Mouse (Mus musculus) left cerebral cortex, adult 11 months (tissue): Measurements from ENCODE around the gene Fchsd2.

Experiments used
- DNase-seq: peaks from one replicate; pipeline ENCODE4 v3.0.0; 2022; ENCODE audit warnings: low spot score

Gene Fchsd2

DNA sequence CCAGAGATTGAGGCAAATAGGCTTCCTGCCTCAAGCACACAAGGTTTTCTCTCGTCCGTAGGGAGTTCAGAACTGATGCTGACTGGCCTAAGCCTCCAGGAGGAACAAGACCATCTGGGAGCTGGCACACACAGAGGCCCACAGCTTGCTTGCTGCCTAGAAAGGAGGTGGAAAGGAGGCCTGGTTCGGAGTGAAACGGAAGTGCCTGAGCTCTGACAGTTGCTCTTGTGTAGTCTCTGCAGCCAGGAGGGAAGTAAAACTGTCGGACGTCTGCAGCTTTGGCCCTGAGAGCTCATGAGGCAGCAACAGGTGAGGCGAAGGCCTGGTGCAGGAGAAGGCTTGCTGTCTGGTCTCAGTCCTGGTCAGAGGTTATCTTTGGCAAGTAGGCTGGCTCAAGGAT, at the start of gene Fchsd2:
TSS of gene Fchsd2 (plus strand) at position 246 of the 400 bp plus-strand sequence.
- no peak for DNase-seq

DNA sequence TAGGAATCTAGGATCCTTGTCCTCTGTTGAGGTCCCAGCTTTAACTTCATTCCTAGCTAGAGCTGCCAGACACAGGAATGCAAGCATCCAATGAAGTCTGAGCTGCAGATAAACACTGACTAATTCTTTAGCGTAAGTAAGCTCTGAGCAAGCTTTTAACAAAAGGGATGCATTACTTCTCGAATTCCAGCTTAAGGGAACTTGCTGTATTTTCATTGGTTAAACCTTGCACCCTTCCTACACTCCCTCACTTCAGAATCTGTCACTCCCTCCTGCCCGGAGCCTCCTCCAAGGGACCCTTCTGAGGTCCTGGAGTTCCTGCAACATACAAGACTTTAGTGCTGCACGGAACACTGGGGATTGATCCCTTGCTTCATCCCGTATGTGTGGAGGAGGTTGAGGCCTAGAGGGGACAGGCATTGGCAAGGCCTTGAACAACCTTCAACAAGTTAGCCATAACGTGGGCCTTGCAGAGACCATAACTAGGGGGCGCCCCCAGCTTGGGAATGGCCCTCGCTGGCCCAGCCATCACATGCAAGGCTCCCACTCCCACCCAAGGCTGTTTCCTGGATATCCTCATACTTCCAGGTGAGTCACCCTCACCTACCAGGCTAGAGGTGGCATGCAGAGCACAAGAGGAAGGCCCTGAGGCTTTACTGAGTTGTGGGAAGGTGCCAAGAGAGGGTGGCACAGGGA, 48.7 kb upstream of the Fchsd2 start:
- no peak for DNase-seq

DNA sequence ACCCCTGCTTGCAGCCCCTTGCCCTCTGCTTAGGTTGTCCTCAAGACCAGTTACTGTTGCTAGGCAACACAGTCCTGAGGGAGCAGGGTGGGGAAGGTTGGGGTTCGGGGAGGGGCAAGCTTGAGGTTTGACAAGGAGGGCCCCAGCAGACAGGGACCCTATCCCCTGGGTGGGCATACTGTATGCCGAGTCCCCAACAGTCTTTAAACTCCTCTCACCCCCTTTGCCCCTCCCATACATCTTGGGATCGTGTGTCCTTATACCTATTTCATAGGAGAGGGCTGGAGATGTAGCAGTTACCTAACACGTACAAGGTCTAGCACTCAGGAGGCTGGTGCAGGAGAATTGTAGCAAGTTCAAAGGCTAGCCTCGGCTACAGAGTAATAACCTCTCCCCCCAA, 44.4 kb upstream of the Fchsd2 start:
- no peak for DNase-seq

DNA sequence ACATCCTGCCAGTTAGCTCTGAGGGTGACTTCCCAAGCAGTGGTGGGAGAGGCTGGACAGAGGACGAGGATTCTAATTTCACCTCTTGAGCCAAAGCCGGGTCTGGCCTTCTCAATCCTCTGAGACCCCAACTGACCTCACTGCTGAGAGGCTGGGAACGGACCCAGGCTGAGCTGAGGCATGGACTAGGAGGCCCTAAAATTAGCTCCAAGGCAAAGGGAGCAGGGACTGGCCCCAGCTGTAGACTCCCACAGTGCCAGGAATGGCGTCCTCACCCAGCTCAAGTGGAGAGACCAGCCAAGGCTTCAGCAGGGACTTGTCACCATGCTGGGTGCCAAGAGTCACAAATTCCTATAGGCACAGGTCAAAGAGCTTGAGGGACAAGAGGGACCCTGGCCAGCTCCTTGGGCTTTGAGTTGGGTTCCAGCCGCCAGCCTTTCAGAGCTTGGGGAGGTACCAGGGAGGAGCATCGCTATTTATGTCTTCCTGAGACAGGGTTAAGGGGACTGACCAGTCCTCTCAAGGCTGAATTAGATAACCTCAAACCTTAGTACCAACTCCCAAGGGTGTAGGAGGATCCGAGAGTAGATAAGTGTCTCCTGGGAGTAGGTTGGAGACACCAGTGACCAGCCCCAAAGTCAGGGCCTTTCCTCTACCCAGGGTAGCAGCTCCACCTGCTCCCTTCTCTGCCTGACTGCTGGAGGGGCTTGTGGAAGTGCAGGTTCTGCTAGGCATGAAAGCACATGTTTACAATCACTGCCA, 43.2 kb upstream of the Fchsd2 start:
- no peak for DNase-seq

DNA sequence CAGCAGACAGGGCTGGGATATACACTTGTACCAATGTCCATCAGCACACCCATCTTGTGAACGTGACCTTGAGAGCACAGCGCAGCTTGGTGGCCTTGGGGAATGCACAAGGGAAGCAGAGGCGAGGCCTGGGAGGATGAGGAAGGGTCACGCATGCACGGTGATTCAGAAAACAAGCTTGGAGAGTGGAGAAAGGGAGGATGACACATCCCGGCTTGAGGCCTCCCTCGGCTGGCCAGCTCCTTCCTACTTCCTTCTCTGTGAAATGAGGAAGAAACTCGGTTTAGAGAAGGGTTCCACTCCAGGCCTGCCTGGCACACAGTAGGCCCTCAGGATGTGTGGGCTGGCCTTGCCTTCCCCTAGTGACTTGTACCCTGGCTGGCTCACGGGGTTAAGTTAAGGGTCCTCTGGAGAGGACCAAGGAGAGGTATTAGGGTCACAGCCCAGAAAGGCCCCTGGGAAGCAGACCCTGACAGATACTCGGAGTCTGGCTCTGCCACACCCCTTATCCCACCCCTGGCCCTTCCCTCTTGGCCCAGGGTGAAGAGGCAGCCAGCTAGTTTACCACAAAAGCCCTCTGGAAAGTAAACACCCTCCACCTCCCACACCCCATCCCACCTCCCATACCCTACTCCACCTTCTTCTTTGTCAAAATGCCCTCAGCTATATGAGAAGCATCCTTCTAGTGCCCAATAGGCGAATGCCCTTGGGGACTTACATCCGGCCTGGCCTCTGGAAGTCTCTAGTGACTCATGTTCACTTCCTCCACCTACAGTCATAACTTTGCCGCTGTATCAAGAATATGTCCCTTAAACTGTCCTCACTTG, 41.7 kb upstream of the Fchsd2 start:
- DNase-seq, result no peak

DNA sequence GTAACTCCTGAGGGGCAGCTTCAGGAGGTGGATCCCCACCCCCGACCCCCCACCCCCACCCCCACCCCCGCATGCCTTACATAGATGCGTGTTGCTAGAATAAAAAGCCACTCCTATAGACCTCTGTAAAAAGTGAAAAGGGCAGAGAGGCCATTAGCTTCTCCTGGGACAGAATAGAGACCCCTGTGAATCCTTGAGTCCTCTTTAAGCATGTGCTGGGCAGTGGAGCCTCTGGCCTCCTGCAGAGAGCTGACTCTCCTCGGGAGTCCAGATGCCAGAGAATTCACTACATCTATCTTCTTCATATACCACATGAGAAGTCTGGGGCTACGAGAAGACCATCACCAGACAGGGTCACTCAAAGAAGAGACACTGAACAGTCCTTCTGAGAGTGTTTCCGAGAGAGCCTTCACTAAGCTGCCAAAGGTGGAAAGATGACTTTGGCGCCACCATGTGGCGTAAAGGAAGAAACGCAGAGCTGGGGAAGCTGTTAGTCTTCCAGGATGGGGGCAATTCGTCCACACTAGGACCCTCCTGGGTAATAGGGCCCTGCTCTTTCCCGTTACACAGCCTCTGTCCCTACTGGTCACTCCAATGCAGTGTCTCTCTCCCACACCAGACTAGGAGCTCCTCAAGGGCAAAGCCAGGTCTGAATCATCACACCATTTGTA, 41.0 kb upstream of the Fchsd2 start:
- DNase-seq, result no peak

DNA sequence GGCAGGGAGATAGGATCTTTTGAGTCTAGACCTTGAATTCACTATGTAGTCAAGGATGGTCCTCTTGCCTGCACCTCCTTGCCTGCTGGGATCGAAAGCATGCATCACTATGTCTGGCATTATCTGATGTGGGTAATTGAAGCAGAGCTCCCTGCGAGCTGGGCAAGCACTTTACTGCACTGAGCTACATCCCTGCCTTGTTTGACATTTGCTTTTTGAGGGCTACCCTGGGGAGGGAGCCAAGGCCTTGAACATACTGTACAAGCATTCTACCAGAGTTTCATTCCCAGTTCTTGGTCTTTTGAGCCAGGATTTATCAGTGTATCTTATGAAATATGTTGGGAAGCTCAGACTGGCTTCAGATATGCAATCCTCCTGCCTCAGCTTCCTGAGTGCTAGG, 39.5 kb upstream of the Fchsd2 start:
- DNase-seq, result no peak

DNA sequence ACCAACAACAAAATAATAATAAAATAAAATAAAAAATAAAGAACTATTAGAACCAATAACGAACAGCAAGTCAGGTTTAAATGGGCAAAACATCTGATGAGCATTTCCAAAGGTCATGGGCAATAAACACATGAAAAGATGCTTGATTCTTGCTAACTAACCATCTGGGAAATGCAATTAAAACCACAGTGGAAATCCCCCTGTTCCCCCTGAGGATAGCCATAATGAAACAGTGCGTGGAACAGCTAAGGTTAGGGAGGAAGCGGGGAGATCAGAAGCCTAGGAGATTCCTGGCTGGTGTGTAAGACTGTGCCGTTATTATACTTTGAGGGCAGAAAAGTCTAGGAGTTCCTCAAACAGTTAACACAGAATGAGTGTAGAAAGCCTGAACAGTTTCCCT, 35.4 kb upstream of the Fchsd2 start:
- no peak for DNase-seq

DNA sequence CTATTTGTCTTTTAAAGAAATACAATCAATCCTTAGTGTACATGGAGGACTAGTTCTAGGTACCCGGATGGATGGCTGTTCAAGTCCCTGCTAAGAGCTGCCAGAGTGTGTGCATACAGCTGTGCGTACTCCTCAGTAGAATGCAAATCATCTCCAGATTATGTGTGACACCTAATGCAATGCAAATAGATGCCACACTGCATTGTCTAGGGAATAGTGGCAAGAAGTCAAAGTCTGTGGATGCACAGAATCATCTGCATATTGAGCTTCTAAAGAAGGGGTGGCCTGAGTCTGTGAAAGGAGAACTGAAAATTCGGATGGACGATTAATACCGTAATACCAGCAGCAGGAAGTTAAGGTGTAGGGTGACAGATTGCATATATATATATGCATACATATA, 33.5 kb upstream of the Fchsd2 start:
- no peak for DNase-seq

DNA sequence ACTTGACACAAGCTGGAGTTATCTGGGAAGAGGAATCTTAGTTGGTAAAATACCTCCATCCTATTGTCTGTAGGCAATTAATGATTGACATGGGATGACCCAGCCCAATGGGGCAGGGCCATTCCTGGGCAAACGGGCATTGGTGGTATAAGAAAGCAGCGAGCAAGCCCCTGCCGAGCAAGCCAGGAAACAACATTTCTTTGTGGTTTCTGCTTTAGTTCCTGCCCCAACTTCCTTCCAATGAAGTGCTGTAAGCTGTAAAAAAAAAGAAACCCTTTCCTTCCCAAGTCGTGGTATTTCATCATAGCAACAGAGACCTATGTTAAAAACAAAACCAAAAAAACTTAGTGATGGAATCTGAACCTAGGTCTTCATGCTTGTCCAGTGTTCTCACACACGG, 32.2 kb upstream of the Fchsd2 start:
- no peak for DNase-seq

DNA sequence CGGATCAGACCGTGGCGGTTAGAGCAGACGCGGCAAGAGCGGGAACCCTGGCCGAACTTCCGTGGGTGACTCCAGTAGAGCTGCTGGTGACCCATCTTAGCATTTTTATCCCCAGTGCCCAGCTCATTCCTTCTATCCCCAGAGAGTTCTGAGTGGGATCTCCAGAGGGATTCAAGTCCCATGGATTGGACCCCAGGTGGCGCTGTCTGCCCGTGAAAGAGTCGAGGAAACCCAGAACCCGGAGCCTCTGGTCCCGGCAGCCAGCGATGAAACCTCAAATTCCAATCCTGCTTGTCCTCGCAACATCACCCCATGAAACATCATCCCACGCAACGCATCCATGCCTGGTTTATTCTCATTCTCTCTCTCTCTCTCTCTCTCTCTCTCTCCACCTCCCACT, 31.3 kb upstream of the Fchsd2 start:
- DNase-seq, result peak; percentile 66

DNA sequence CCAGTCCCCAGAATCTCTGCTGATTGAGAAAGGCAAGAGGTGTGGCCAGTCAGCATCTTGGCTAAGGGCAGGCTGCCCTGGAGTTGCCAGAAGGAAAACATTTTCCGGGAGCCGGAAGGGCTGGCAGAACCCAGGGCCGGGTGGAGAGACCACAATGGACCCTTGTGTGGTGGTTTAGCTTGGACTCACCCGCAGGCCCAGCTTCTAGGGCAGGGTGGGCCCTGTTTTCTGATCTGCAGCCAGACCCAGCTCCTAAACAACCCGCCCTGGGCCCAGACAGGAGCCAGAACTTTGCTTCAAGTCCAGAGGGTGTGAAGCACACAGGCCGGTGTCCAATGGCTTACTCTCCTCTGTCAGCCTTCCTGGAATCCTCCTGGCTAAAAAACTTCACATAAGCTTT, 30.4 kb upstream of the Fchsd2 start:
- DNase-seq, result peak; percentile 47

DNA sequence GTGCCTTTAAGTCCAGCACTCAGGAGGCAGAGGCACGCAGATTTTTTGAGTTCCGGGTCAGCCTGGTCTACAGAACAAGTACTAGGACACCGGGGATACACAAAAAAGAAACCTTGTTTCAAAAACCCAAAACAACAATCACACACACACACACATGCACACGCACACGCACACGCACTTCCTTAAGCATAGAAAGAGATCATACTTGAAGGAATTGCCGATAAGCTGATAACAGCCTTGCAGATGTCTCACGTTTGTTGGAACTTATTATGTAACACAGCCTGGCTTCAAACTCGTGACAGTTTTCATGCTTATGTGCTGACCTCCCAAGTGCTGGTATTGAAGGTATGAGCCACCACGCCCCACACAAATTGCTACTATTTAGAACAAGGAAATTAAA, 29.1 kb upstream of the Fchsd2 start:
- no peak for DNase-seq

DNA sequence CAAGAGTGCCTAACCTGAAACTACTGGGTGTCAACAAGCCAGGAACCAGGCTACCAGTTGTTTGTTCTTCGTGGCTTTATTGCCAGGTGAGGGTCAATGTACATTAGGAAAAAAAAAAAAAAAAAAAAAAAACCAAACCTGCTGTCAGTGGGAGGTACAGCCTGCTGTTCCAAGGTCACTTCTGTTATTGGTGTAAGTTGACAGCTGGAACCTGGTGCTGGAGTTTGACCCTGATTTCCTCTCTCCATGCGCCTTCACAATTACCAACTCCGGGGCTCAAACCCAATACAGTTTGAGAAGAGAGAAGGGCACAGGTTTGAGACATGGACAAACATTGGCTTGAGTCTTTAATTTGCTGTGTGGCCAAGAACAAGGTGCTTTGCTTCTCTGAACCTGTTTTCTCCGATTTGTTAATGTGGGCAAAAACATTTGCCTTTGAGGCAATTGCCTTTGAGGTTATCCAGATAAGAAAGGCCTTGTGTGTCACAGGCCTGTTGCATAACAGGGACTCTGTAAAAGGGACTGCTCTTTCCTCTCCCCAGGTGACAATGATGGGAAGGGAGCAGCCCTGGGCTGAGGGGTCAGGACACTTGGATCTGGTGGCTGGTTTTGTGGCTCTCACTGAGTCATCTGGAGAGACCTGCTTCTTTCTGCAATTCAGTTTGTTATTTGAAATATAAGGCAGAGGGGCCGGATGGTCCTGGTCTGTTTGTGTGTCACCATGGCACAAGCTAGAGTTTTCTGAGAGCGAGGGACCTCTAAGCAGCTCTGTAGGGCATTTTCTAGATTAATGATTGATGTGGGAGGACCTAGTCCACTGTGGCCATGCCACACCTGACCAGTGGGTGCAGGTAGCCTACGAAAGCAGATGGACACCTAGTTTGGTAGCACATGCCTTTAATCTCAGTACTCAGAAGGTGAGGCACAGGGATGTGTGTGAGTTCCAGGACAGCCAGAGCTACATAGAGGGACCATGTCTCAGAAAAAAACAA, 27.7 kb upstream of the Fchsd2 start:
- no peak for DNase-seq

DNA sequence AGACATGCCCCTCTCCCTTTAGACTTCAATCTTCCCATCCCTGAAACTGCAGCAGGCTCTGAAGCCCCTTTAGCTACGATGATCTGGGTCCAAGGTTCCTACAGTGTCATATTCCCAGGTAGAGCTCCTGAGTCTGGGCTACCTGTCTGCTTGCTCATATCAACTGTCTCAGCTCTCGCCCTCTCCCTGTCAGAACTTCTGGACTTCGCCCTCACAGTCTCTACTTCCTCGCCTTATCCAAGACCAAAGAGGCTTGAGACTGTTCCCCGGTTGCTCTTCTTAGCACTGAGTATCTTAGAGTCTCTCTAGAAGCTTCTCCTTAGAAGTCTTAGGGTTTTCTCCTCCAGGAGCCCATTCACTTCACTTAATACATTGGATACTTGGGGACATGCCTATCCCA, 26.7 kb upstream of the Fchsd2 start:
- DNase-seq, result no peak

DNA sequence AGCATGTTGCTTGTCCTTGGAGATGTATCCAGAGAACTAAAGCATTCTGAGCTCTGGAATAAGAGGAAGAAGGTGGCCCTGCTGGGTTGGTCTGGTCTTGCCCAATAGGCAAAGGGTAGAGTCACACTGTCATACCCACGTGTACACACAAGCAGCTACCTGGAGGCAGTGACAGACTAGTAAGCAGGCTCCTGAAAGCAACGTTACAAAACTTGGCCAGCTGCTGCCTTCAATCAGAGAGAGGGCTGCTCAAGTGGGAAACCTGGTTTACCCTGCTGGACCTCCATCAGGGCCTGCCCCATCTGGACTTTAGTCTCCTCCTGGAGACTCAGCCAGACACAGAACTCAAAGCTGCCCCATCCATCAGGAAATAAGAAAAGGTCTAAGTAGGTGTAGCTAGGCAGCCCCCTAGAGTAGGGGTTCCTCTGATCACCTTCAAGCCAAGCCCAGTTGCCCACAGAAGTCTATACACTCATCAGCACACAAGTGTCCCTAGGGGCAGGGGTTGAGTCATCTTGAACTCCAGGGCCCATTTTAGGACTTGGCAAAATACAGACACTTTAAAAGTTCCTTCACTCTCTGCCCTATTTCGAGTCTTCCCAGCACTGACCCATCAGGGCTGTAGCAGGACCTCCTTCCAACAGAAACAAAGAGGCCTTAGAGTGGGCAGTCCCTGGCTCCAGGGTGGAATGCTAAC, 25.9 kb upstream of the Fchsd2 start:
- no peak for DNase-seq

DNA sequence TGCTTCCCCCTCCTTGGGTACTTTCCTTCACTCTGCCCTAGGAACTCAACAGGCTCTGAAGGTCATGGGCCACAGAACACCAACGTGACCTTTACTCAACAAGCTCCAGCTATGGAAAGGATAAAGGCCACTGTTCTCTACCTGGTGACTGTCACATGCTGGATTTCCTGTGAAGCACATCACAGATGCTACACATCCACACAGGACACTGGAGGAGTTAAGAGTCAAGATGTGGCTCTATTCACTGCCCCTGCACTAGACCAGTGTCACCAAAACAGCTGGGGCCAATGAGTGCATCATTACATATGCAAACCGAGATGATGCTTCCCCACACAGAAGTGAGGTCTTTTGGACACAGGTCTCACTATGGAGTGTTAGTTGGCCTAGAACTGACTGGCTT, 25.1 kb upstream of the Fchsd2 start:
- DNase-seq, result no peak

DNA sequence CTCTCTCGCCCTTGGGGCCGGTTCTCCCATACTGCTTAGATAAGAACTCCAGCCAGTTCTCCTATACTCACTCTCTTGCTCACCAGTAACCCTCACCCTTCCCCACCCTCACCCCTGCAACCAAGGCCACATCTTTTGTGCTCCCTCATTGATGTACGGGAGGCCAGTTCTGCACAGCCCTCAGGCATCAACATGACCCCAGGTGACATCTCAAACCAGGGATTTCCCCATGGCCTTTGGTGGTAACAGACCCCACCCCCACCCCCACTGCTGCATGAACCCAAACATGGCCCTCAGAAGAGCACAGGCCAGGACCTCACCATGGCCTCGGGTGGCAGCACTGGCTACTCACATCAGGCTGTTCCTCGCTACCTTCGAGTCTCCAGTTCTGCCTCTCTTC, 23.4 kb upstream of the Fchsd2 start:
- no peak for DNase-seq

DNA sequence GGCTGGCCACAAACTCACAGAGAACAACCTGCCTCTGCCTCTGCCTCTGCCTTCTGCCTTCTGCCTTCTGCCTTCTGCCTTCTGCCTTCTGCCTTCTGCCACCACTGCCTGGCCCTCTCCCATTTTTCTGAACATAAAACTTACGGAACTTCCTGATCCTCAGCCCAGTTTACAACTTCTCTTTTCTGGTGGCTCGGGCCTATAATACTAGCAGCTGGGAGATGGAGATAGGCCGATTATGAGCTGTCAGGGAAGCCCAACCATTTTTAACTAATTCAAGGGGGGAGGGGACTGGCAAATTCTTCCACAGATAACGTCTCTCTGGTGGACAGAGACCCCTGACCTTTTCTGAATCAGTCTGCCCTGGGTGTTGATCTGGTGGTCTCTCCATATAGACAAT, 22.3 kb upstream of the Fchsd2 start:
- DNase-seq, result no peak

DNA sequence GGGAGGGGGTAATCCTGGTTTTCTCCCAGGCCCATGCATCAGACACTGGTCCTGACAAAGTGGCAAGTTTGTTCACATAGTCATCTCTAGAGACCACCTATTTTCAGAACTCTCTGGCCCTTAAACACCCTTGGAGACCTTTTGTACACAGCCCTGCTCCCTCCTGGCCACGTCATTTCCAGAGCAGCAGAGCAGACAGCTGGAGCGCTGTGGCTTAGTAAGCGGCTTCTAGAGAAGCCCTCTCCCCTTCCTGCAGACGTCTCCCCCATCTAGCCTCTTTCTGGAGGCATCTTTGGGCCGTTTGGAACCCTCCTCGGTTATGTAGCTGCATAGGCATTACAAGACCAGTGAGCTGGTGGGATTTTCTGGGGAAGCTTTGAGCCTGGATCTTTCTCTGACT, 21.6 kb upstream of the Fchsd2 start:
- no peak for DNase-seq
